Mouse (Mus musculus) splenic B cell, adult 2 months (primary cell): ENCODE measurements around the gene Epha6.

ENCODE experiments used
- DNase-seq: peaks from one replicate; pipeline ENCODE4 v3.0.0-alpha.2; 2011; ENCODE audit warnings: low read depth, low spot score
- H3K27me3 ChIP-seq: 2 replicates; pipeline ENCODE4 v1.6.1; 2012; ENCODE audit warnings: mild to moderate bottlenecking, low read length, moderate library complexity, mixed read lengths; ENCODE audit not compliant: control insufficient read depth, poor library complexity, insufficient read depth, severe bottlenecking
- H3K36me3 ChIP-seq: 2 replicates; pipeline ENCODE4 v1.6.1; 2012; ENCODE audit warnings: mild to moderate bottlenecking, low read length, moderate library complexity, mixed read lengths; ENCODE audit not compliant: control insufficient read depth, poor library complexity, insufficient read depth, severe bottlenecking

The Epha6 gene

GRCm38 (mm10) chr16:60434241-60434640 lies 171.1 kb downstream of the Epha6 start:
- no peaks in the 10 kb centered on the region for H3K27me3 ChIP-seq
- DNase-seq: no peak
- no peaks in the 10 kb centered on the region for H3K36me3 ChIP-seq

GRCm38 (mm10) chr16:60395306-60395705 lies 210.0 kb downstream of the Epha6 start:
- no peaks in the 10 kb centered on the region for H3K27me3 ChIP-seq
- no peak for DNase-seq
- H3K36me3 ChIP-seq: no peaks in the 10 kb centered on the region

- Histone ChIP-seq H3K27me3 (no peaks in the 10 kb centered on the region), H3K36me3 (no peaks in the 10 kb centered on the region)
- no peak for DNase-seq
Observed at GRCm38 (mm10) chr16:60392961-60393360, 212.4 kb downstream of the Epha6 start.

- DNase-seq: no peak
- H3K27me3 ChIP-seq: no peaks in the 10 kb centered on the region
- no peaks in the 10 kb centered on the region for H3K36me3 ChIP-seq
Observed at GRCm38 (mm10) chr16:60375147-60375546, 230.2 kb downstream of the Epha6 start.

GRCm38 (mm10) chr16:60283963-60284362 lies 321.4 kb downstream of the Epha6 start:
- Histone ChIP-seq H3K27me3 (no peaks in the 10 kb centered on the region), H3K36me3 (no peaks in the 10 kb centered on the region)
- no peak for DNase-seq

GRCm38 (mm10) chr16:60274109-60274508 lies 331.2 kb downstream of the Epha6 start:
- DNase-seq: no peak
- Histone ChIP-seq H3K36me3 (no peaks in the 10 kb centered on the region), H3K27me3 (no peaks in the 10 kb centered on the region)

GRCm38 (mm10) chr16:60266367-60267351 lies 338.7 kb downstream of the Epha6 start:
- no peaks in the 10 kb centered on the region for H3K36me3 ChIP-seq
- DNase-seq: no peak
- no peaks in the 10 kb centered on the region for H3K27me3 ChIP-seq

- DNase-seq: no peak
- Histone ChIP-seq H3K36me3 (no peaks in the 10 kb centered on the region), H3K27me3 (no peaks in the 10 kb centered on the region)
Observed at GRCm38 (mm10) chr16:60264719-60265508, 340.4 kb downstream of the Epha6 start.

- Histone ChIP-seq H3K27me3 (no peaks in the 10 kb centered on the region), H3K36me3 (no peaks in the 10 kb centered on the region)
- no peak for DNase-seq
Observed at GRCm38 (mm10) chr16:60258151-60258635, 347.1 kb downstream of the Epha6 start.

- Histone ChIP-seq H3K27me3 (no peaks in the 10 kb centered on the region), H3K36me3 (no peaks in the 10 kb centered on the region)
- no peak for DNase-seq
Observed at GRCm38 (mm10) chr16:60257623-60258022, 347.7 kb downstream of the Epha6 start.

GRCm38 (mm10) chr16:60257044-60257443 lies 348.3 kb downstream of the Epha6 start:
- H3K27me3 ChIP-seq: no peaks in the 10 kb centered on the region
- no peak for DNase-seq
- no peaks in the 10 kb centered on the region for H3K36me3 ChIP-seq

- no peak for DNase-seq
- Histone ChIP-seq H3K36me3 (no peaks in the 10 kb centered on the region), H3K27me3 (no peaks in the 10 kb centered on the region)
Observed at GRCm38 (mm10) chr16:60239356-60240190, 365.8 kb downstream of the Epha6 start.

GRCm38 (mm10) chr16:60233985-60234766 lies 371.2 kb downstream of the Epha6 start:
- Histone ChIP-seq H3K27me3 (no peaks in the 10 kb centered on the region), H3K36me3 (no peaks in the 10 kb centered on the region)
- DNase-seq: no peak

GRCm38 (mm10) chr16:60232982-60233381 lies 372.3 kb downstream of the Epha6 start:
- Histone ChIP-seq H3K27me3 (no peaks in the 10 kb centered on the region), H3K36me3 (no peaks in the 10 kb centered on the region)
- DNase-seq: no peak
